Mouse (Mus musculus) heart, embryonic 14.5 days (tissue): ENCODE measurements around the gene Yjefn3. TPM values are rescaled to one million over a fixed set of nuclear protein-coding genes. Genes with fewer than 3 reads are reported as not detected.

ENCODE experiments used
- ATAC-seq: fragments of 200-750 bp; cut with Nextera tagmentation; 2 replicates; pipeline ENCODE4 v1.8.0; 2017; ENCODE audit warnings: low read depth, moderate TSS enrichment; ENCODE audit not compliant: insufficient number of reproducible peaks, insufficient read depth, low FRiP score
- H3K27ac ChIP-seq, 2 experiments: fragments of 200-500 bp in 1 of 2; fragments of 300-500 bp in 1 of 2; sonication (generic) in 1 of 2; replicated peaks in 1 of 2; 2 replicates each; pipeline ENCODE4 v1.5.1; 2012 to 2014; ENCODE audit warnings: low read depth in 2 of 2, low read length in 2 of 2, control low read depth in 1 of 2, mild to moderate bottlenecking in 1 of 2, mixed read lengths in 1 of 2; ENCODE audit not compliant: control insufficient read depth in 1 of 2, insufficient read depth in 1 of 2
- H3K27me3 ChIP-seq: fragments of 300-500 bp; sonication (generic); 2 replicates; pipeline ENCODE4 v1.6.1; 2014; ENCODE audit warnings: mild to moderate bottlenecking, low read length, control low read depth; ENCODE audit not compliant: control insufficient read depth, insufficient read depth
- H3K36me3 ChIP-seq: fragments of 300-500 bp; sonication (generic); 2 replicates; pipeline ENCODE4 v1.6.1; 2014; ENCODE audit warnings: mild to moderate bottlenecking, control low read depth, low read length, mixed read lengths; ENCODE audit not compliant: control insufficient read depth, insufficient read depth
- H3K4me1 ChIP-seq, 2 experiments: fragments of 200-500 bp in 1 of 2; fragments of 300-500 bp in 1 of 2; sonication (generic) in 1 of 2; 2 replicates each; pipeline ENCODE4 v1.6.1; 2012 to 2014; ENCODE audit warnings: low read length in 2 of 2, control low read depth in 1 of 2, mixed read lengths in 1 of 2; ENCODE audit not compliant: control insufficient read depth in 2 of 2, insufficient read depth in 2 of 2
- H3K4me2 ChIP-seq: fragments of 300-500 bp; sonication (generic); 2 replicates; pipeline ENCODE4 v1.6.1; 2014; ENCODE audit warnings: mild to moderate bottlenecking, low read length
- H3K4me3 ChIP-seq, 2 experiments: fragments of 200-500 bp in 1 of 2; fragments of 300-500 bp in 1 of 2; sonication (generic) in 1 of 2; 2 replicates each; pipeline ENCODE4 v1.5.1; 2012 to 2014; ENCODE audit warnings: low read length in 2 of 2, mild to moderate bottlenecking in 2 of 2, control low read depth in 1 of 2, low read depth in 1 of 2, moderate library complexity in 1 of 2; ENCODE audit not compliant: control insufficient read depth in 1 of 2, insufficient read depth in 1 of 2
- H3K9ac ChIP-seq: fragments of 300-500 bp; sonication (generic); 2 replicates; pipeline ENCODE4 v1.6.1; 2014; ENCODE audit warnings: mild to moderate bottlenecking, low read length
- H3K9me3 ChIP-seq: fragments of 300-500 bp; sonication (generic); 2 replicates; pipeline ENCODE4 v1.6.1; 2016; ENCODE audit warnings: low read length, control low read depth; ENCODE audit not compliant: control insufficient read depth
- WGBS: fragments of 180-500 bp; shearing (Covaris S2); extraction: QIAGEN DNeasy Blood & Tissue Kit; methylation state at CpG from one replicate; pipeline ENCODE4 v1.1.7; 2014; 5-methylcytosine and 5-hydroxymethylcytosine counted together
- polyA plus RNA-seq: library from polyadenylated mRNA; unstranded; fragments of >200 nt; fragmentation: Nextera tagmentation; extraction: Ambion mirVana; gene quantifications from 2 replicates; pipeline ENCODE4 v1.2.1, GENCODE M21; 2014

The Yjefn3 gene
- polyA plus RNA-seq, 1 experiment from 2014 or later: 8.4 TPM

- no peak overlapping the region for H3K27ac ChIP-seq
- ATAC-seq: no peak
- no peaks in the 10 kb centered on the region for H3K9me3 ChIP-seq
- peaks cover 49% of the 10 kb centered on the region for H3K36me3 ChIP-seq
- WGBS: 89% methylated on average over 6 of the region's 6 CpGs
- no peak overlapping the region for H3K9ac ChIP-seq
- H3K27me3 ChIP-seq: no peaks in the 10 kb centered on the region
- H3K4me2 ChIP-seq: no peak overlapping the region
- H3K4me1 ChIP-seq: peaks cover 23 to 57% of the 10 kb centered on the region in 2 experiments
- H3K4me3 ChIP-seq: no peak overlapping the region
Measured at GRCm38 (mm10) chr8:69897857-69898256, 4.7 kb downstream of the Yjefn3 start.

- H3K4me3 ChIP-seq: no peak overlapping the region
- 64% methylated on average over 4 of the region's 4 CpGs for WGBS
- H3K27ac ChIP-seq: no peak overlapping the region
- no peak overlapping the region for H3K9ac ChIP-seq
- peaks cover 14 to 45% of the 10 kb centered on the region in 2 experiments for H3K4me1 ChIP-seq
- H3K9me3 ChIP-seq: no peaks in the 10 kb centered on the region
- H3K27me3 ChIP-seq: no peaks in the 10 kb centered on the region
- H3K36me3 ChIP-seq: peaks cover 64% of the 10 kb centered on the region
- H3K4me2 ChIP-seq: no peak overlapping the region
- no peak for ATAC-seq
Measured at GRCm38 (mm10) chr8:69895772-69896451, 6.6 kb downstream of the Yjefn3 start.

- Histone ChIP-seq H3K9ac (no peak overlapping the region; the same call in 1 of the 2 replicates), H3K36me3 (peaks cover 64% of the 10 kb centered on the region), H3K4me2 (no peak overlapping the region), H3K9me3 (no peaks in the 10 kb centered on the region), H3K27ac (no peak overlapping the region), H3K4me3 (no peak overlapping the region), H3K27me3 (peaks cover 7% of the 10 kb centered on the region), H3K4me1 (peaks cover 11 to 36% of the 10 kb centered on the region in 2 experiments)
- 63% methylated on average over 6 of the region's 6 CpGs for WGBS
- no peak for ATAC-seq
Measured at GRCm38 (mm10) chr8:69894836-69895332, 7.6 kb downstream of the Yjefn3 start.

GRCm38 (mm10) chr8:69893863-69894262 lies 8.6 kb downstream of the Yjefn3 start:
- ATAC-seq: no peak
- H3K9ac ChIP-seq: no peak overlapping the region
- WGBS: 48% methylated on average over 17 of the region's 17 CpGs
- H3K4me1 ChIP-seq: peaks cover 15 to 41% of the 10 kb centered on the region in 2 experiments
- H3K36me3 ChIP-seq: peaks cover 64% of the 10 kb centered on the region
- H3K4me2 ChIP-seq: no peak overlapping the region
- no peaks in the 10 kb centered on the region for H3K9me3 ChIP-seq
- no peak overlapping the region for H3K27ac ChIP-seq
- H3K4me3 ChIP-seq: no peak overlapping the region
- peaks cover 17% of the 10 kb centered on the region for H3K27me3 ChIP-seq

GRCm38 (mm10) chr8:69890813-69891241 lies 11.7 kb downstream of the Yjefn3 start:
- Histone ChIP-seq H3K4me1 (peaks cover 23 to 49% of the 10 kb centered on the region in 2 experiments; a peak in 3 of 4 replicates), H3K27me3 (peaks cover 47% of the 10 kb centered on the region), H3K4me3 (no peak overlapping the region), H3K9ac (no peak overlapping the region), H3K4me2 (no peak overlapping the region), H3K36me3 (peaks cover 43% of the 10 kb centered on the region), H3K9me3 (no peaks in the 10 kb centered on the region), H3K27ac (no peak overlapping the region)
- WGBS: 51% methylated on average over 19 of the region's 19 CpGs
- no peak for ATAC-seq

- Histone ChIP-seq H3K4me3 (peak overlapping the region; percentile 27 to 37), H3K4me2 (peak overlapping the region; percentile 67), H3K27me3 (peaks cover 67% of the 10 kb centered on the region), H3K9me3 (no peaks in the 10 kb centered on the region), H3K27ac (no peak overlapping the region), H3K9ac (peak overlapping the region; percentile 31; the same call in 1 of the 2 replicates), H3K4me1 (peaks cover 16 to 34% of the 10 kb centered on the region in 2 experiments; a peak in 3 of 4 replicates), H3K36me3 (peaks cover 26% of the 10 kb centered on the region)
- 7% methylated on average over 26 of the region's 32 CpGs for WGBS
- no peak for ATAC-seq
Measured at GRCm38 (mm10) chr8:69888902-69889301, 13.6 kb downstream of the Yjefn3 start.

GRCm38 (mm10) chr8:69888244-69888866 lies 14.2 kb downstream of the Yjefn3 start:
- peaks cover 16 to 34% of the 10 kb centered on the region in 2 experiments; a peak in 3 of 4 replicates for H3K4me1 ChIP-seq
- peak overlapping the region; percentile 27 to 37 for H3K4me3 ChIP-seq
- no peak overlapping the region for H3K27ac ChIP-seq
- ATAC-seq: no peak
- peaks cover 20% of the 10 kb centered on the region for H3K36me3 ChIP-seq
- H3K4me2 ChIP-seq: peak overlapping the region; percentile 67
- peaks cover 72% of the 10 kb centered on the region for H3K27me3 ChIP-seq
- WGBS: 9% methylated on average over 24 of the region's 24 CpGs
- H3K9ac ChIP-seq: peak overlapping the region; percentile 31; the same call in 1 of the 2 replicates
- H3K9me3 ChIP-seq: no peaks in the 10 kb centered on the region
